Mouse (Mus musculus) monocyte, adult 5-6 weeks (primary cell): ENCODE results near the gene Dcaf4. TPM values are rescaled to one million over a fixed set of nuclear protein-coding genes. Genes with fewer than 3 reads are reported as not detected.

Experiments
- ATAC-seq: fragments of 153-309, 156-312 bp; replicated peaks from 2 replicates; pipeline ENCODE4 v1.8.0; 2017; ENCODE audit warnings: mild to moderate bottlenecking; ENCODE audit not compliant: low TSS enrichment, insufficient number of reproducible peaks, severe bottlenecking, poor library complexity, low FRiP score
- total RNA-seq: library from RNA; stranded (forward); fragments of 200-1000, 200-491, 200-594 nt; gene quantifications from 3 replicates; pipeline ENCODE4 v1.2.3, GENCODE M21; 2017

Dcaf4 gene
- total RNA-seq, 1 experiment from 2014 or later: 10.5 TPM

DNA sequence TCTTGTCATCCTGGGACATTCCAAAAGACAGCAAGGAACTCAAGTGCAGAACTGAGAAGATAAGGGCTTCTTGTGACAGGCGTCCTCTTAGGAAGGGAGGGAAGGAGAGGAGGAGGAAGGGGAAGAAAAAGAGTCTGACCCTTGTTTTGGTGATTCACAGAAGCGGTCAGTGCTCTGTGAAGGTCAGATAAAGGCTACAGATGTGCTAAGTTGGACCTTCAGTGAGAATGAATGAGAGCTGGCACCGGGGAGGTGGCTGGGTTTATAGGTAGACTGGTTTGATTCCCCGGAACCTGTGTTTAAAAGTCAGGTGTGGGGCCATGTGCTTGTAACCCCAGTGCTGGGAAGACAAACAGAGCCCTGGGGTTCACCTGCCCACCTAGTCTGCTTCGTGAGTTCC lies 8.4 kb downstream of the Dcaf4 start:
- no peak for ATAC-seq

DNA sequence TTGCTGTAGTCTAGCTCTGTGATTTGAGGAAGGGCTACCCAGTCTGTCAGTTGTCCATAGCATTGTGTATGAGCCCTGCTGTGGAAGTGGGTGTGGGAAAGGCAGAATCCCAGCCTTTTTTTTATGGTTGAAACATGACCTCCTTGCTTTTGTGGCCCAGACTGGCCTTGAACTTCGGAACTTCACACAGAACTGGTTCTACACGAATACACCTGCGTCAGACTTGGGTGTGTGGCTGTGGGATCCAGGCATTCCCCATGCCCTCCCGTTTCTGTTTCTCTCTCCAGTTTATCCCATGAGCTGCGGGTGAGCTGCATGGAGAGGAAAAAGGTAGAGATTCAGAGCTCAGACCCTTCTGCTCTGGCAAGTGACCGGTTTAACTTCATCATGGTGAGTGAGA lies 11.7 kb downstream of the Dcaf4 start:
- ATAC-seq: no peak

DNA sequence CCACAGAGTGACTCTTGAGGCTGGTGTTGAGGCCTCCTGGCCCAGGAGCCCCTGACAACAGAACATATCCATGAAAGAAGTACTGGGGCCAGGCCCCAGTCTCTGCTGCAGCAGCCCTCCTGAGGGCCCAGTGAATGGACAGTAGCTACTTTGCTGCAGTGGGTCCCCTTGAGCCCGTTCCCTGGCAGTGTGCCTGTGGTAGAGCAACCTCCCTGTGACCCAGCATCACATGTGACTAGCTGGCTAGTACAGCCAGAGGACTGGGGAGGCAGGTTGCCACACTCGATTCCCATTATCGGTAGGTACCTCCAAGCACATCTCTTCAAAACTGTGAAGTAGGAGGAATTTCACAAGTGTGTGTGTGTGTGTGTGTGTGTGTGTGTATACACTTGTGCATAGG lies 12.7 kb downstream of the Dcaf4 start:
- no peak for ATAC-seq

DNA sequence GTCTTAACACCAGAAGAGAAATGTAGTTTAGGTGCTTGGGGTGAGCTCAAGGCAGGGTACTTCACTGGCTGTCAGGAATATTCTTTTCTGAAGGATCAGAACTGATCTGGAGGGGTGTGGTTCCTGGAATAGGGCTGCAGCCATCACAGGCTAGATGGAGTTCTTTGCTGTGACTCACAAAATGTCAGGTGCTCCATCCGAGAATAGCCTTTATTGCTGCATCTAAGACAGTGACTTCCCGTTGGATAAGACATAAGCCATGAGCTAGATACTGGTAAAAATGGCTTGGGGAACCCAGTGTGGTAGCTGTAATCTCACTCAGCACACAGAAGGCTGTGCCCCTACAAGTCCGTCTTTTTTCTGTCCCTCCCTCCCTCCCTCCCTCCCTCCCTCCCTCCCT lies 13.9 kb downstream of the Dcaf4 start:
- no peak for ATAC-seq

DNA sequence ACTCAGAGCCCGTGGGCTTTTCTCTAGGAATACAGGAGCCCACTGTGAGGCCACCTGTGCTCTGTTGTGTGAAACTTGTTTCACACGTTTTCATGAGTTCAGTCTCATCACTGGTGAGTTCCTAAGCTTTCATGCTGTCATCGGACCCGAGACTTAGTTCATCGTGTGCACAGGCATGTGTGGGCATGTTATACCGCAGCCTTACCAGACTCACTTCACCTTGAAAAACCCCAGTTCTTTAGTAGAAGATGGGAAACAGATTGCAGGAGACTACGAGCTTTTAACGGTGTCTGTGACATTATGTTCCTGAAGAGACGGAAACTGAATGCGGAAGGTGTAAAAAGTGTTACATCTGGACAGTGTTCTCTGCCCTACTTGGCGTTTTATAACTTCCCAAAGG lies 15.2 kb downstream of the Dcaf4 start:
- ATAC-seq: no peak

DNA sequence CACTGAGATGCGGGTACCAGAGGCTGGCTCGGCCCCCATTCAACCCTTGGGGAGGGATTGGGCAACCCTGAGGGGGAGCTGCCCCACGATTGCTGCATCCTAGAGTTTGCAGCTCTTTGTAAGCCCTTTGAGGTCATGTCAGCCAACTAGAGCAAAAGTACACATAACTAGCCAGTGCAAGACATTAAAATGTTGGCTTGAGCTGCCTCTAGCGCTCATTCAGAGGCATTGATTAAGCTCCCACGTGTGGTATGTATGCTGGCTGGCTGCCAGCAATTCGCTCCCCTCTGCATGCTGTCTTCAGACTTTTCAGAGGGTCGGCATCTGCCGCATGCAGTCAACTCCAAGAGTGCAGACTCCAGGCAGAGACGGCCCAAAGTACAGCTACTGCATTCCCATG lies 15.8 kb downstream of the Dcaf4 start:
- no peak for ATAC-seq

DNA sequence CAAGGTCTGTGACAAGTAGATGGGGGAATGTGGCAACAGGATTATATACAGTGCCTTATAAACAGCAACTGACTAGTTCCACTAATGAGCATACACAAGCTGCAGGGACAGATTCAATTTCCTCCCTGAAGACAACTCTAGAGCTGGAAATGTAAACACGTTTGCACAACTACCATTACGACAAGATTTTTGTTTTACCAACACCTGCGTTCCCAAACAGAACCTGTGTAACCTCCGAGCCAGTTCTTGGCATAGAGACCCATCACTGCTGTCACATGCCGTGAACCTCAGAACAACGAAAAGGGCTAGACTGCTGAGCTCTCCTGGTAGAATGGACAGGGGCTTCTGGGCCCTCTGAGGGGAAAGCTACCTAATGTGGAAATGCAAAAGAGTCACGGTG lies 23.7 kb downstream of the Dcaf4 start:
- ATAC-seq: no peak

DNA sequence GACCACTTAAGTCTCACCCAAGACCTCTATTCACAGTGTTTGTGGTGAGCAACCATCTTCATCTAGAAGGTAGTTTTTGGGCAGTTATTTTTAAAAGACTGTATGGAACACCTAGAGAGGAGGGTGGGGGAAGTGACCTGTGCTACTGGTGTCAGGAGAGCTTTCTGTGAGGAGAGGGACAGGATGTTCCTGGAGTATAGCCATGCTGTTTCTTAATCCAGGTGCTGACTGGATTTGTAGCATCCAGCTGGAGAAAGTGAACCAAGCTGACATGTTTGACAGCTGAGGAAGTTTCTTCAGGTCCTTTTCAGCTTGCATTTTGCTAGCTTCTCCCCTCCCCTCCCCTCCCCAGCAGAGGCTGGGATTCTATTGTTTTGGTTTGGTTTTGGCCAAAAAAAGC lies 24.5 kb downstream of the Dcaf4 start:
- ATAC-seq: no peak

DNA sequence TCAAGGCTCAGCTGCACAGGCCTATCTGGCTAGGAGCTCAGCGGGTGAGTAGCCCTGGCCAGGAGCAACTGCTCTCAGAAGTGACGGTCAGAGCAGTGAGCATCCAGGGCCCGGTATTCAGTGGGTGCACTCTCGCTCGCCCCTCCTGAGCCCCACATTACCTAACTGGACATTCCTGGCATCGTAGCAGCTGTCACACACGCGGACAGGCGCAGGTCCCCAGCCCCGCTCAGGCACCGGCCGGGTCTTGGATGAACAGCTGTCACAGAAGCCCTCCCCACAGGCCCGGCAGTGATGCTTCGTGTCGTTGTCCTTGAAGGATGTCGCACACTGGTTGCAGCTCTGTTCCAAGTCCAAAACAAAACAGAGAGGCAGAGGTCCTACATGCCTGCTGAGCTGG lies 31.0 kb downstream of the Dcaf4 start:
- no peak for ATAC-seq

DNA sequence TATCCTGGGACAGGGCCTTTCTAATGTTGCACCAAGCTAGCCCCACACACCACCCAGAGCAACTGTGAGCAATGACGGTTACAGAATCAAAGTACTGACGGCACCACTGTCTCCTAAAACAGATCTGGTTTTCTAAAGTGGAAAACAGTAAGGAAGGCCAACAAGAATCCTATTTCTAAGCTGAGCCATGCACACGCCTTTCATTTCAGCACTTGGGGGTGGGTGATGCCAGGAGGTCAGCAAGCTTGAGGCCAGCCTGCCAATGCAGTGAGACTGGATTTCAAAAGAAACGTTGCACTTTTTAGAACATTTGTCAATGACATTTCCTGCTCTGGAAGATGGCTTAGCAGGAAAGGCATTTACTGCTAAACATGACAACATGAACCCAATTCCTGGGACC lies 33.5 kb downstream of the Dcaf4 start:
- ATAC-seq: no peak

DNA sequence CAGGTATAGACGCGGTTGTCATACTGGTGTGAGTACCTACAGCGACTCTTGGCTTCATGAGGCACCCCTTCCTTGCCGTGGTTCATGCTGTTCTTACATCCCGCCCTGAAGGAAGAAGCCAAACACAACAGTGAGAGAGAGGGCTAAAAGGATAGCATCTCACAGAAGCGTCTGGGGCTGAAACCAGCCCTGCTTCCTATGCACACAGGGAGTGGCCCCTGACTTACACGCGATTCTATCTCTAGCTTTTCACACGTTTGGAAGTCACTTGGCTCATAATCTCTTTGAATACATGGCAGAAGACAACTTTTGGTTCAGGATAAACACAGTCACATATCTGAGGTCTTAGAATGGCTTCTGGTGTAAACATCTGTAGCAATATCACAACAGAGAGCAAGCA lies 35.3 kb downstream of the Dcaf4 start:
- ATAC-seq: no peak

DNA sequence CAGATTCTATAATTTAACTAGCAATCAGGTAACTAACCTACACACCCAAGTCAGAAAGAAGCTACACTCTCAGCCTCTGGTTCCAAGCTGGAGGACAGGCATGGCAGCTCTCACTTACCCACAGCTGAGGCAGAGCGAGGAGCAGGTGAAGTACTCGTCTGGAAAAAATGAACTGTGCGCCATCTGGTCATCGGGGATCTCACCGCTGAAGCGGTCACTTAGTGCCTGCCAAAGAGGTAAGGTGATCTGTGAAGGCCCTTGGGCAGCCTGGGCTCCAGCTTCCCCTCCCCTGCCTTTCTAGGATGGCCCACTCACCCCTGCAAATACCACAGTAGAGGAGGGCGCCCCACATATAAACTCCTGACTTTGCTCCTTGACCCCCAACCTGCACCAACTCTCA lies 38.2 kb downstream of the Dcaf4 start:
- no peak for ATAC-seq

DNA sequence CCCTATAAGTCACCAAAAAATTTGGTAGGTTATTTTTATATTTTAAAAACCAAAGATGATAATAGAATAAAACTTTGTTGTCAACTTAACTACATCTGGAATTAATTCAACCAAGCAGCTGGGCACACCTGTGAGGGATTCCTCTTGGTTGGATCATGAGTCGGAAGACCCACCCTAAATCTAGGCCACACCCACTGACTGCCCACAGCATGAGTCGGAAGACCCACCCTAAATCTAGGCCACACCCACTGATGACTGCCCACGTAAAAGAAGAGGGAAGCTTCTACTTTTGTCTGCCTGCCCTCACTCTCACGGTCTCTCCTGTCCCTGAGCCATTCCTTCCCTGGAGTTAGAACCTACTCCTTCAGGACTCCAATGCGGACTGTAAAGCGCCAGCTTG lies 39.9 kb downstream of the Dcaf4 start:
- ATAC-seq: no peak

DNA sequence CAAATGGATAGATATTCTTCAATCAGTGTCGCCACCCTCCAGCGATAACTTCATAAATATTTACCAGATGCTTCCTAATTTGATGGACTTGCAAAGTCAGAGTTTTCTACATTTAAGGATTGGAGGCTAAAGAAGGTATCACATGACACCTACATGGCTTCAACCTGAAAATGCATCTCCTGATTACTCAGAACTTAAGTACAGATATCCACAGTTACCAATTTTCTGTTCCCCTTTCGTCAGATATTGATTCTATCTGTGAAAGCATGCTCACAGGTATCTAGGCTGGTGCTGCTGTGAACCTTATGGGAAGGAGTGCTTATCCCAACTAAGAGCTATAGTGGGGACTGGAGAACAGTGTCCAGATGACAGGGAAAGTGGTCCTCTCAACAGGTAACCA lies 42.3 kb downstream of the Dcaf4 start:
- no peak for ATAC-seq

DNA sequence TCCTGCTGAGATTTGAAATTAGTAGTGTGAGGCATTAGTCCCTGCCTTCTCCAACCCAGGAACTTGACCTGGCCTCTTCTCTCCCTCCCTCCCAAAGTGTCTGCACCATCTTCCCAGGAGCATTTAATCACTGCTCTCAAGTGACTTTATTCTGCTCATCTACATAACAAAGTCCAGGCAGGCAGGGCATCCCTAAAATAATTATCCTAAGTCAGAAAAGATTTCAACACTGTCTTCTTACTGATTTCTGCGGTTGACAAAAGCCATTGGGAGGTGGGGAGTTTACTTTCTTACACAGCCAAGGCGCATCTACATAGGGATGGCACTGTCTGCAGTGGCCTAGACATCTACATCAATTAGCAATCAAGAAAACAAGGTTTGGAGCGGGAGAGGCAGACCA lies 49.6 kb downstream of the Dcaf4 start:
- no peak for ATAC-seq

DNA sequence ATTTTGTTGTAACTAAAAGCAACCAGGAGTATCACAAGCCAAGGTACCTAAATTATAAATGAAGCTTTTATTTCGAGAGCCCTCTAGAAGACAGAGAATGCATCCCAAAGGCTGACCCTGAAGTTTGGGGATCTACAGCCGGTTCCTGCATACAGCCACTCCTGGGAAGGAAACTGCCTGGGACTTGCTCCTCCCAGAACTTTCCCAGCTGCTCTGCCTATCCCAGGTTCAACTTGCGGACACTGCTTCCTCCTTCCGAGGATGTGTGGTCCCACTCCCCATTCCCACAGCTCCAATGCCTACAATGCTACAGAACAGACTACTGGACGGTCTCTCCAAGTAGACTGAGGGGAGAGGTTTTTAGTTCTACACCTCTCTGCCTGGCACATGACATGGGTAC lies 52.5 kb downstream of the Dcaf4 start:
- no peak for ATAC-seq

DNA sequence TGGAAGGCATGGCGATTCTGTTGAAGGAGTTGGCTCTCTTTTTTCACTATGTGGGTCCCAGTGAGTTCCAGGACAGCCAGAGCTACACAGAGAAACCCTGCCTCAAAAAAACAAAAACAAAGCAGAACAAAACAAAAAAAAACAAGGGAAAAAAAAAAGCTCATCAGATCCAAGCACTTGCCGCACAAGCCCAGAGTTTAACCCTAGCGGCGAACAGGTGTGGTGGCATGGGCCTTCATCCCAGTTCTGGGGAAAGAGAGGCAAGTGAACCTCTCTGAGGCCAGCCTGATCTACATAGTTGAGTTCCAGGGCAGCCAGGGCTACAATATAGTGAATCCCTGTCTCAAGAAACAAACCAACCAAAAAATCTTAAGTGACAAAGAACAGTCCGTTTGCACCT lies 57.2 kb downstream of the Dcaf4 start:
- ATAC-seq: no peak

DNA sequence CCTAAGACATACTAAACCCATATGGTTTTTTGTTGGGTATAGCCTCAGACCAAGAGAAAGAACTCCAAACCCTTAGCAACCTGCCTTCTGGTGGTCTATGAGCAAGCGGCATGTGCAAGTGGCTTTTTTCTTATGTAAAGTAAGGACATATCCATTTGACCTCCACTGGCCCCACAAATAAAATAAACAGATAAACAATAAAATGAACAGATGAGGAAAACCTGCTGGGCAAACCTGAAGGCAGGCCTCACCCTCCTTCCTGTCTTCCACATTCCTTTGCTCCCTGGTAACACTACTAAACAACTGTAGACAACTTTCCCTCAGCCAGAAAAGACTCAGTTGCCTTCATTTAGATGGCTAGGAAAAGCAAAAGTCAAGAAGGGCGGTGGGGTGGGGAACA lies 58.1 kb downstream of the Dcaf4 start:
- no peak for ATAC-seq

DNA sequence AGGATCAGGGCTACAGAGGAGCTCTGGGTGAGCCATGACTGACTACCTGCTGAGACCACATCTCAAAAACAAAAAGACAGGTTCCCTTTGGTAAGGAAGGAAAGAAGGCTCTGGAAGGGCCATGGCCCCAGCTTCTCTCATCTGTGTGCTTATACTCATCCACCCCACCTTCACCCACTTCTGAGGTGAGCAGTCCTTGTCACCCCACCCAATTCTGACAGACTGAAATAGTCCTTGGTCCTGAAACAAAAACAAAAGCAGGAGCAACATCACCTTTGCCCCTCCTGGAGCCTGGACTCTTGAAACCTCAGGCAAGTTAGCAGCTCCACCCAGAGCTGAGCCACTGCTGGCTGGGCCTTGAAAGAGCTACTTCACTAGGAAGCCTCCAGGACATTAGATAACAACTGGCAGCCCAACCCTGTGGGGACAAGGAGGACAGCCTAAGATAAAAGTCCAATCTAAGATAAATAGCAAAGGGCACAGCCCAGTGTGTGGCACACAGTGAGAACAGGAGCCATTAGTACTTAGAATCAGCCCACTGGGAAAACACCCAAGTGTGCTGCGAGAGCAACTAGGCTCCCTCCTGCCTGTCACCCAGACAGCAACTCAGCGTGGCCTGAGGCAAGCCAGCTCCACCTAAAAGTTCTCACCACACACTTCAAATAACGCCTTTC lies 58.8 kb downstream of the Dcaf4 start:
- no peak for ATAC-seq

DNA sequence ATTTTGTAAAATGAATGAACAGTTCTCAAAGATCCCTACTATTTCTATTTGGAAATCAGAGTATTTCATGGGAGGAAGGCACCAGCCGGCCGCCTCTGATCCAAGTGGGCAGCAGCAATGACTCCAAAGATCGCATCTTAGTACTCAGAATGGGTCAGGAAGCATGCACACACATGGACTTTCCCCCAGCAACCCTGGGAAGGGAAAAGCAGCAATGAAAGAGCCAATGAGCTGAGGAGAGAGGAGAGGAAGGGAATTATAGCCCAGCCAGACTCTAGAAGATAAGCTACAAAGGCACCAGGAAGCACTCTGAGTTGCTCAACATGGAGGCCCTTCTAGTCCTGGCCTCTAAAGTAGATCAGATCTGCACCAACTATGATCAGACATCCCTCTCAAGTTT lies 60.0 kb downstream of the Dcaf4 start:
- no peak for ATAC-seq

DNA sequence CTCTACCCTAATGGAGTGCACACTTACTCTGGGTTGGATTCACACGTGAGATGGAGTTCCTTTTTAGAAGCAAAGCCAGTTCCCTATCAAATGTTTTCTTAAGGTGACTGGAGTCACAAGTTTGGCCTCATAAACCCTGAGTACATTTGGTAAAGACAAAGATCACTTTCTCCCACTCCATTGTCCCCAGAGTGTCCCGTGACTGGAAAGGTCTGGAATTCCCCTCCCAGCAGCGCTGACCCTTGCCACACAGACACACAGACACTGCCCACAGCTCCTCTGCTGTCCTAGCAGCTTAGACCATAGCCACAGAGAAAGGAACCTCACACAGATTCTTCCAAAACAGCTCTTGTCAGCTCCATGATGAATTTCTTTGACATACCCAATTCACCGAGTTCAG lies 61.8 kb downstream of the Dcaf4 start:
- ATAC-seq: no peak
